Mouse (Mus musculus): ENCODE data around the gene Nat10. TPM values are rescaled to one million over a fixed set of nuclear protein-coding genes. Genes with fewer than 3 reads are reported as not detected.

Gene Nat10
- 10 to 100 TPM; 15.4 to 18.9 TPM for total RNA-seq (2023)

DNA sequence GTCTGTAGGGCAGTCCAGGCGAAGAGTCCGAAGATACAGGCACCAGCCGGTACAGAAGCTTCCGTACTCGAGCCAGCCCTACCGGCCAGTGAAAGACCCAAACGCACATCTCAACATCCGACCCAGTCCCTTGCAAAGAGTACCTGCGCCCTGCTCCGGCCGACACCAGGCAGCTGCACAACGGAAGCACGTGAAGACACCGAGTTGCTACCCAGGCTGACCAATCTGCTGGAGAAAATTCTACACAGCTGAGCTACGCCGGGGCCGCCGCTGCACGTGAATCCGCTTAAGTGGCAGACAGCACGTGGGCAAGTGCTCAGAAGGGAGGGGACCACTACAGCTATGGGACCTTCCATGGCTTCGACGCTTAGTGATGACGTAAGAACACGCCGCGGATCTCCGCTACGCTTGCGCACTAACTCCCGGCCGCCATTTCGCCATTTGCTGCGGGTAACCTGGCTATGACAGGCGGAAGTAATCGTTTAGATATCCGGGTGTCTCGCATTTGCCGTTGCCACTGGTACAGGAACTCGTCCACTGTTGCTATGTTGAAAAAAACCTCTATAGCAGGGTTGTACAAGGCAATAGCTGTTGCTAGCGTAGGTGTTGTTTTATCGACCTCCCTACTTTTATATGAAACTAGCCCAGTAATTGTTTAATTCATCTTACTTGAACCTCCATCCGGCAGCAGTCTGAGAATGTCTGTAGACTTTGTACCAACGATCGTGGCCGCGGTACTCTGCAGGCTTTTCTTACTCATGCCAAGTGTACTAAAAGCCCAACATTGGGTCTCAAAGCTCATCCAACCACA, at the start of gene Nat10:
Gene Nat10, minus strand, starts transcription at position 365 of the 811 bp plus-strand sequence.

DNA sequence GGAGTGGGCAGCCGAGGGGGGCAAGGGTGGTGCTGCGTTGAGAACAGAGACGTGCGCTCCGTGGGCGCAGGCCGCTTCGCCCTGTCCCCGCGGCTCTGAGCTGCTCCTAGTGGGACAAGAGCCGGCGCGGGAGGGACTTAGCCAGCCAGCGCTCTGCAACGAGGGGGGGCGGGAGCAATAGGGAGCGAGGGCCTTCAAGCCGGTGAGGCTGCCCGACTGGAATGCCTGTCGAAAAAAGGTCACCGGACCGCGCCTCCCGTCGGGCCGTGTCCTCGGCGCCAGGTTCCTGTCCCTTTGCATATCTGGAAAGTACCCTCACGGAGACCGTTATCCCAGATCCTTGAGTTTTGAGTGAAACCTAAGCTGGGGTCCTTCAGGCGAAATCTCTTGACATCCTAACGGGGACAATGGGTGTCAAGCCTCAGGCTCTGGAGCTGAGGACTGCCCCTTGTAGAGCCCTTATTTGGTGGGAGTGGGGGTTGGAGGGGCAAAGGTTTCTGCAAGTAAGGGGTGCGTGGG, 36.5 kb upstream of the Nat10 start, which contains the start of gene Caprin1:
Gene Caprin1, minus strand, starts transcription at position 159 of the 519 bp plus-strand sequence.

Other genes with a start within 250 kb of the Nat10 start
- gene Abtb2, start 195.0 kb downstream of the Nat10 start, total RNA-seq (2023), result 10 to 100 TPM; 41.3 to 49.7 TPM
- 100 to 1,000 TPM; 174 to 181 TPM for gene Caprin1, start 36.4 kb upstream of the Nat10 start, total RNA-seq (2023)
- gene Lmo2, start 196.7 kb upstream of the Nat10 start, total RNA-seq (2023), result 10 to 100 TPM; 89.4 to 90.2 TPM

All from neutrophil, adult 83 days (primary cell).